Mouse (Mus musculus) brain, embryonic 18.5 days (tissue): ENCODE results near the gene Stk11.

Experiments used
- DNase-seq: peaks from one replicate; pipeline ENCODE4 v3.0.0-alpha.2; 2012; ENCODE audit warnings: low read depth, low spot score

The Stk11 gene

DNA sequence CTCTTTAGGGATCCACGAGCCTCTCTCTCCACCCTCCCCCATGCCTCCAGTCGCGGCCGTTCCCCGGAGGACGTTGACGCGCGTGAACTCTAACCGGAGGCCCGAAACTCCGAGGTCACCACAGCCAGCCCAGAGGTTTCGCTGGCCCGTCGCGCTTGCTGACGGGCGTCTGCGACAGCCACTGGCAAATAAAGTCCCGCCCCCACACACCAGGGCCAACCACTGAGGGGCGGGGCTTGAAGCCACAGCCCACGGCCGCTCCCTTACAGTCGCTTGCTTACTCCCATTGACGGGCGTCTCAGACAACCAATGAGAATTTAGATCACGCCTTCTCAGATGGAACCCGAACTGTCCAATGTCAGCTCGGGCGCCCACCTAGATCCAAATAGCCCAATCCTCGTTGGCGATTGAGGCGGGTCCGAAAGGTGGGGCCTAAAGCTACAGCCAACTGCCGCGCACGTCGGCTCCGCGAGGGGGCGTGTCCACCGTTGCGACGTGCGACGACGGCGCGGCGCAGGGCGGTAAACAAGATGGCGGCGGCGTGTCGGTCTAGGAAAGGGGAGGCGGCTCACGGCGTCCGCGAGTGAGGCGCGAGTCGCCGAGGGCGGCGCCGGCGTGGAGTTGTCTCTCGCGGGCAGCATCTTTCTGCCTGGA, at the start of gene Stk11:
Gene Stk11, plus strand, starts transcription at position 514 of the 654 bp plus-strand sequence.
- peak; percentile 100 for DNase-seq

DNA sequence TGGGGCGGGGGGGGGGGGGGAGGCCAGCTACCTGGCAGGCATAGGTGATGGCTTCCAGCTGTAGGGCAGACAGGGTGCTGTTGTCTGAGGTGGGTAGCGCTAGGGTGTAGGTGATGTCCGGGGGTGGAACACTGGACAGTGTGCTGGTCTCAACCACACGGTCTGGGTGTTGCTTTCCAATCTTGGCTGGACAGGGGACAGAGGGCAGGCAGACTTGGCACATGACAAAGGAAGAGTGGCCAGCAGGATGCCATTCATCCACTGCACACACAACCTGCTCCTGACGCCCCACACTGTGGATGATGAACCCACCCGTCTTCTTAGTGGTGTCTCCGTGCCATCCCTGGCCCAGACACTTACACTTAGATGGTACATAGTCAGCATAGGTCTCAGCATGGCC, 46.4 kb upstream of the Stk11 start:
- DNase-seq: no peak

DNA sequence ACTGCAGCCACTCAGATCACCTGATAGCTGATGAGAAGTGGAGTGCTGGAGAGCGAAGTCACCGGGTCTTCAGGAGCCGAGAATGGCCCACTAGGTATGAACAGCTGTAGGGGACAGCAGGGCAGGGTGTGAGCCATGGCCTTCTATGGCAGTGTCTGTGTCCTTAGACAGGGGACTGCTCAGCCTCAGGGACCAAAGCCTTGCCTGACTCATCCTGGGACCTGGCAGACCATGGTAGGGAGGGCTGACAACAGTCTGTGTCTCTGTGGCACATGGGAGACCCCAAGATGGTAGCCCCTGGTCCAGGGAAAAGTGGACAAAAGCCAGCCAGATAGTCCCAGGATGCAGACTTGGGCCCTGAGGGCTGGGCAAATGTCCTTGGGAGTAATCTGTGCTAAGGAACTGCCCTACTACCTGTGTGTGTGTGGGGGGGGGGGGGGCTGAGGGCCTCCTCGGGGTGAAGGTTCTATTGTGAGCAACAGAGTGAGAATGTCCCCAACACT, 45.6 kb upstream of the Stk11 start:
- DNase-seq: no peak

DNA sequence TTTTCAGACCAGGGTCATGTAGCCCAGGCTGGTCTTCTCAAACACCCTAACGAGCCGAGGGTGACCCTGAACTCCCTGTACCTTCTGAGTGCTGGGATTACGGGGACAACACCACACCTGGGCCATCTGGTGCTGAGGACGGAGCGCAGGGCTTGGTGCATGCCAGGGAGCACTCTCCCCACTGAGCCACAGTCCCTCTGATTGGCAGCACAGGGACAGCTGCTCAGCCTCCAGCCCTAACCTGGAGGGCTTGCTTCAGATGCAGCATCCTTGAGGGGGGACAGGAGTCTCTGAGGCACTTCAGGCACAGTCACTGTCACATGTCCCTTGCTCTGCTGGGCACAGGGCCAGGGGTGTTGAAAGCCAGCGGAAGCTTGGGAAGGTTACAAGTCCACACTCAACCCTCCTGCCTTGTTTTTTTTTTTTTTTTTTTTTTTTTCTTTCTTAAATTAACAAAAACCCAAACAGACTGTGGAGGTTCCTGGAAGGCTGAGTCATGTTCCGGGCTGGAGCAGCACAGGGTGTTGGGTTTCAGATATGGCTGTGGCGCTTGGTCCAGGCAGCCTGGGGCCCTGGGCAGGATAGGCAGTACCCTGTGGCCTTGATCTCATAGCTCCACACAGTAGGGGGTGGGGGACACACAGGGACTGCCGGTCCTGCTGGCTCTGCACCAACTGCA, 44.6 kb upstream of the Stk11 start:
- no peak for DNase-seq

DNA sequence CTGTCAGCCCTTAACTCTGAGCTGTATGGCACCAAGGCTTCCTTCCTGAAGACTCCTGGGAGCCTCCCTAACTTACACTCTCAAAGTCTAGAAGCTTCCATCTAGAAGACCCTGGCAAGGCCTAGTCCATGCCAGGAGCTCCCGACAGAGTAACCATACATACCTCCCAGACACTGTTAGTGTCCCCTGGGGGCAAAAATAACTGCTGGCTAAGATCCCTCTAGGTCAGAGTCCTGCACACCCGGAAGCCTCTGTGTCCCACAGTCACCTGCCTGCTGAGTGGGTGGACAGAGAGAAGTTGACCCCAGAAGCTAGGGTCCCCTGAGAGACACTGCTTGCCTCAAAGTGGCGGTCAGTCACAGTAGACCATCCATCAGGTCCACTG, 44.1 kb upstream of the Stk11 start:
- DNase-seq: no peak

DNA sequence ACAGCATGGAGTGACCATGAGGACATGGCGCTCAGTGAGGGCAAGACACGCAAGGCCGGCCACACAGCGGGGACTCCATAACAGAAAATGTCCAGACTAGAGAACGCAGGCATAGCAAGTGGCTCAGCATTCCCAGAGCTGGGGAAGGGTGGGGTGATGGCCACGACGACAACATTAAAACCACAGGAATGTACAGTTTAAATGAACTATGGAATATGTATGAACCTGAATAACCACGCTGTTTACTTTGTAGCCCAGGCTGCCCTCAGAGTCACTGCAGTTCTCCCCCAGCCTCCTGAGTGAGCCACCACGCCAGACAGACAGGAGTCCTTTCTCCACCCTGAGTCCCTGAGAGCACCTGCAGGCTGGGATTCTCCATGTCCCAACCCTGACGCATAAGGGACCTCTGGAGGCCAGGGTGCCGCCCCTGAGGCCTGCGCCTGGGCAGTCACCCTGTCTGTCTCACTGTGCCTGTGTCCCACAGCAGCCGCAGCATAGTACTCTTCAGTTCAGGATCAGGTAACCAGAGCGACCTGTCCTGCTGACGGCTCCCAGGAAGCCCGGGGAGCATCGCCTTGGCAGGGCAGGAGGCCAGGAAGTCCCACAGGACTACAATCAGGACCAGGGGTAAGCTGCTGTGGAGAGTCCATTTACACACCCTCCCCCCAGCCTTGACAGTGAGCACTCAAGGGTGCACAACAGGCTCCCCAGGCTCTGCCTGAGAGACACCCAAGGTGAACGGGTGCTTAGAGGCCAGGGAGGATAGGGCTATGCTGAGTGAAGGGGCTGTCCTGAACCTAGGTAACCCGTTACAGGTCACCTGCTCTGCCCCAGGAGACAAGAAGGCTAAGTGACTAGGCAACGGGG, 42.7 kb upstream of the Stk11 start:
- DNase-seq: no peak

DNA sequence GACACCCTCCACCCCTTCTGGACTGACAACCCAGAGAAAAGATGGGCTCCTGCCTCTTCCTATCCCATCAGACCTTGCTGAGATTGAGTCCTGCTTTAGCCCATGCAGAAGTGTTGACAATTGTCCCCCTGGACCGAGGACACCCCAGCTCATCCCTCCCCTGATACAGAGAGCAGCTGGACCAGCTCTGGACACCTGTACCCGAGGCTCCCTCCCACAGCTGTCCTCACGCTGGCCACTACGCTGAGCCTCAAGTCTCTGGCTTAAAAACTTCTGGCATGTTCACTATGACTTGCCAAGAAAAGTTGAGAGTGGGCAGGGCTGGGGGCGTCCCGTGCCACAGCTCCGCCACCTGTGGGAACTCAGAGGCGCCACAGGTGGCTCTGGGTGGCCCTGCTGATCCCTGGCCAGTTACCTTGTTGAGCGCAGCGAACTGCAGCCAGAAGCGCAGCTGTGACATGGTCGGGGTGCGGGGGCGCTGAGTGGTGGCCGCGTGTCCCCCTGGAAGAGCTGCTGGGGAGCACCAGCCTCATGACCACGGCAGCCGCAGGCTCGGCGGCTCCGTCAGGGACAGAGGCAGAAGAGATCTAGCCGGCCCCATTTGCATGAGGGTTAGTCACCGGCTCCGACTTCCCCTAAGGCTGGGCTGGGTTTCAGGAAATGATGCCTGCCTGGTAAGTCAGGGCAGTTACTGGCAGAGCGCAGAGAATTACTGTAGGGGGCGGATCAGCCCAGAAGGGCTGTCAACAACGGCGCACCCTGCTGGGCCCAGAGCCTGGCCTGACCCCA, 40.6 kb upstream of the Stk11 start:
- DNase-seq: no peak

DNA sequence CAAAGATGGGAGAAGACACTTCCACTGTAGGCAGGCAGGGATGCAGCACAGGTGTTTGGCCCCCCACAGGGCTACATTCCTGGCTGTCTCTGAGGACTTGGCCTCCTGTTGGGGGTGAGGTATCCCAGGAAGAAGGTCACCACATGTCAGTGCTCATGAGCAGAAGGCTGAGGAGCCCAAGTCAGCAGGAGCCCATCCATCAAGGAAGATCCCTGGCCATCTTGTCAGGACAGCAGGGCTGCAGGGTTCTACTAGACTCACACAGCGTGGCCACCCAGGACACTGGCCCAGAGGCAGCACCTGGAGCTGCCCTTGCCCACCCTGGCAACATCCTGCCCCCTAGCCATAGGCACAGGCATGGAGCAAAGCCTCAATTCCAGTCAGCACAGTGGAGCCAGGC, 39.7 kb upstream of the Stk11 start:
- no peak for DNase-seq

DNA sequence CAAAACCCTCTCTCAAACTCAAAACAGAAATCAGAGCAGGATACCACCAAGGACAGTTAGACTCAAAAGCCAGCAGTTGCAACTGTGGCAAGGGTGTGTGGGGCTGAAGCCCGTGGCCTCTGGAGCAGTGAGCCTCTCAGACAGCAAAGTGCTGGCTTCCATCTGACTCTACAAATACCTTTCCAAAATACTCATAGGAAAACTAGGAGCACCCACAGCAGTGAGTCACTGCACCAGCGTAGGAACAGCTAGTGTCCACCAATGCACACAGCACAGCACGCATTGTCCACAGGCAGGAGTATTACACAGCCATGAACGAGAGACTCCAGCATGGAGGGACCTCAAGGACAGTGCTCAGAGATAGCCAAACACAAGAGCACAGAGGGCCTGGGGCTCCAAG, 39.2 kb upstream of the Stk11 start:
- DNase-seq: no peak

DNA sequence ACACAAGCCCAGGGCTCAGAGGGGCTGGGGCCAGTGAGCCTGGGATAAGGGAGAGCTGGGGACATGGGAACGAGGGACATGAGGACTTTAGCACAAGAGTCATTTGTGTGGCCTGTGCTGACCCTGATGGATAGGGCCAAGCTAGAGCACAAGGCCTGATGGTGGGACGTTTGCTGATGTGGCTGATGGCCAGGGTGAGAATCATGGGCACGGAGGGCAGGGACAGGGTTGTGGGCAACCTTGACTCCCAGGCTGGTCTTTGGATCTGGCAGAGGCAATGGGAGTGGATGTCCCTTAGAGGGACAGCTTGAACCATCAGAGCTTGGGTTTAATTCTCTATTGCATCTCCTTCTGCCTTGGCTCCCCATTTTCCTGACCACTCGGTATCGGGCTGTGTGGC, 38.3 kb upstream of the Stk11 start:
- DNase-seq: no peak

DNA sequence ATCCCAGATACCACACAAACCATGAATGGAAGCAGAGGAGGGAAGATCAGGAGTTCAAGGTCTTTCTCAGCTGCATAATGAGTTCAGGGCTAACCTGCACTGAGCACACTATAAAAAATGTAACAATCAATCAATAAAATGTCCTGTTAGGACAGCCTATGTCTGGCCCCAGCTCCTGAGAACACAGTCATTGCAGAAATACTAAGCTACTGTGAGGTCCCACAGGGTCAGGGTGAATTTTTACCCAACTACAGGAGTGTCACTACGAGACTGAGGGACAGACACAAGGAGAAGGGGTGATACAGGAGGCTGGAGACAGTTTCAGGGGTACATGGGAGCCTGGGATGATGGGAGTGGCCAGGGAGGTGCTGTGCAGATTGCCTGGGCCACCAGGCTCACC, 37.2 kb upstream of the Stk11 start:
- no peak for DNase-seq

DNA sequence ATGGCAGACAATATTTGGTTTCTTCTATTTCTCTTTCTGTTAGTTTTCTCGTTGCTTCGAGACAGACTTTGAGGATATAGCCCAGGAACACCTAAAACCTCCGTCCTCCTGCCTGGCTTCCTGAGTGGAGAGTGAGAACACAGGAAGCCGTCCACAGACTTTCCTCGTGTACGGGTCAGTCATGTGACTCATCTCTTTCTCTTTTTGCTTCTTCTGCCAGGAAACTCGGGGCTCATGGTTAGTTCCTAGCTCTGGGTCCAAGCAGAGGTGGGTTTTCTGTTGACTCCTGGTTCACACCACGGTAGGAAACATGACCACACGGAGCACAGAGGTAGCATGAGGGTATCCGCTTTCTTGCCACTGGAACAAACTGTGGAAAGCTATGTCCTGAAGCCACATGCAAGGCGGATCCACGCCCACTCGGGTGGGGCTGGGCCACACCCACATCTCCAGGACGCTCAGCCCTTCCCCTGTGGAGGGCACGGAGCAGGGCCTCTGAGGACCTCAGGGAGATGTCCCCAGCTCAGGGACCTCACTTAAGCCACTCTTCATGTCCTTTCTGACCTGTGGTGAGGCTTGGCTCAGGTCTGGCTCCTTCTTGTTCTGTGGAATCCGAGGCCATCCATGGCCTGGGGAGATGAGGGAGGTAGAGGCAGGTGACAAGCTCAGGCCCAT, 35.1 kb upstream of the Stk11 start:
- no peak for DNase-seq

DNA sequence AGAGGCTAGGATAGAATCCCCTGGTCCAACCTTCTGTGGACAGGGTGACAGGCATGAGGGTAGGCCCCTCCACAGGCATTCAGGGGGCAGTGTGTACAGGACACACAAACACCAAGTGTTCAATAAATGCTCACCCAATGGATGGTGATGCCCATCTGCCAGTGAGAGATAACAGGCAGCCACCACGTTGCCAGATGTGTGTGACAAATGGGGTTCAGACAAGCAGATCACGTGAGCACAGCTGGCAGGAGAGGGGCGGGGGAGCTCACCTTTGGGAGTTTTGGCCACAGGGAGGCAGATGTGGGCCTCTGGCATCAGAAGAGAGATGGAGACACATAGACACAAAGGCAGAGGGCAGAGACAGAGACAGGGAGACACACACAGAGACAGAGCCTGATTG, 34.5 kb upstream of the Stk11 start:
- no peak for DNase-seq

DNA sequence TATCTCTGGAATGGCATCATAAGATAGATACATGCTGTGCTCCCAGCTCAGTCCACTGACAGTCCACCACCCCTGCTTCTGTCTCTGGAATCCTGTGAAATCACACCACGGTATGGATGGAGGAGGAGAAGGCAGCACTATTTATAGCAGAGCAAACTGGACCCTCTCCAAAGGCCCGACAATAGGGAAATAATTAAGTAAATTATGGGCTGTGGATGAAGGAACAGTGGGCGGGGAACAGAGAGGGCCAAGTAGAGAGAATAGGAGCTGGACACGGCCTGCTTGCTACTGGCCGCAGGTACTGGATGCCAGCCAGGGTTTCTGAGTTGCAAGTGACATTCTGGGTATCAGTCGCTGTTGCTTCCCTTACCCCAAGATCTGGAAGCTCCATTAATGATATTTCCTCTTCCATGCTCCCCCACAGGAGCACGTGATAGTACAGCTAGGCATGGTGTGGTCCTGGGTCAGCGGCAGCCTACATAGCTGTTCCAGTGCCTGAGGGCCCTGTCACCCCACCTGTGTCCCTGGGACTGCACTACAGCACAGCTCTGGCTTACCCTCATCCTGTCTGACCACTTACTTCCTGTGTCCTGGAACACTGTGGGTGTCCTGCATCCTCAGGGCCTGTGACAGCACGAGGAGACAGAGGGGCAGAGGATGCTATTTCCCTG, 30.7 kb upstream of the Stk11 start:
- DNase-seq: no peak

DNA sequence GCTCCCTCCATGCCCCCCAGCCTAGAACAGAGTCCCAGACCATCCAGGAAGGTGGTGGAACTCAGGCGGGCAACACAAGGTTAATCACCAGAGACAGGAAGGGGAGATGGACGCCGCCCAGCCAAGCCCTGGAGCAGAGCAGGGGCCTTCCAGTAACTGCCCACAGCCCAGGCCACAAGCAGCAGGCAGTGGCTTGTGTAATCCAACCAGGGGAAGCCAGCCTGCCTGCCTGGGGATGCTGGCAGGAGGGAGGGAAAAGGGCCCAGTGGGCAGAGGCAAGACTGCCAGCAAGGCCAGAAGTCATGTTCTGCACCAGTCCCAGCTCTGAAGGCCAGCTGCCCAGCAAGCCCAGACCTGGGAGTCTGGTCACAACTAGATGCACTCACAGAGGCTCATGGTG, 28.8 kb upstream of the Stk11 start:
- DNase-seq: no peak

DNA sequence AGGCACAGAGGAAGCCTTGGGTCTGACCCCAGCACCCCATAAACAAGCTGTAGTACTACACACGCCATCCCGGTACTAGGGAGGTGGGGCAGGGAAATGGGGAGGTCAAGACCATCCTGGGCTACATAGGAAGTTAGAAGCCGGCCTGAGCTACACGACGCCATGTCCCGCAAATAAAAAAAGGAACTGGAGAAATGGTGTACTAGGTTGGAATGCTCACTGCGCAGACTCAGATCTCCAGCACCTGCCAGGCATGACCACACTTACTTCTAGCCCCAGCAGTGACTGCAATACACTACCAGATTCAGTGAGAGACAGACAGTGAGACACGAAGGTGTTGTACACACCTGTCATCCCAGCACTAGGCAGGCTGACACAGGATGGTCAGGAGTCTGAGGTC, 28.1 kb upstream of the Stk11 start:
- DNase-seq: no peak

DNA sequence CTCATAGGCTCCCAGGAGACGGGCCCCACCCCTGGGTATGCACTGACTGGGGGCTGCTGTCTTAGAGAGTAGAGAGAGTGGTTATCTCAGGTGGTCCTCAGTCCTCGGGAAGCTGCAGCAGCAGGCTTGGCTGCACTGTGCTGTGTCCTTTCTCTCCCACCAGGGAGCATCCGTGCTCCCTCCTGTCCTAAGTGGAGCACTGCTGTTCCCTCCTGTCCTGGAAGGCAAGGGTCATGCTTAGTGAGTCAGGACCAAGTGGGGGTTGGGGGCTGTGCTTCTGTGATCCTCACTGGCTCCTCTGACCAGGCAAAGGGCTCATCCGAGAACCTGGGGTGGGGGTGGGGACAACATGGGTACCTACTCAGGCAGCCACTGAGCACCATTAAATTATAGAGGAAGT, 26.5 kb upstream of the Stk11 start:
- DNase-seq: no peak

DNA sequence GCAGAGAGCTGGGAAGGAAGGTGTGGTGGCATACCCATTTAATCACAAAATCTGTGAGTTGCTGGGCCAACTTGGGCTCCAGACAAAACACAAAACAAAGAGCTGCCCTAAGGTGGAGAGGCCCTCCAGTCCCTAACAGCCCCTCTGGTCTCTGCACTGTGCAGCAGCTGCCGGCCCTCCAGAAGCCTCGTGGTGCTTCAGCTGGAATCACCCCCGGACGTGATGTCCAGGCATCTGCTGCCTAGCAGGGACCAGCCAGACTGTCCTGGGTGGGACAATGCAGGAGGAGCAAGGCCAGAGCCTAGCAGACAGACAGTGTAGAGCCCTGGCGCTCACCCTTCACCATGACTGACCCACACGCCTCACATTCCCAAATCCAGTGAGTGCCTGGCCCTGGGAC, 24.1 kb upstream of the Stk11 start:
- DNase-seq: no peak

DNA sequence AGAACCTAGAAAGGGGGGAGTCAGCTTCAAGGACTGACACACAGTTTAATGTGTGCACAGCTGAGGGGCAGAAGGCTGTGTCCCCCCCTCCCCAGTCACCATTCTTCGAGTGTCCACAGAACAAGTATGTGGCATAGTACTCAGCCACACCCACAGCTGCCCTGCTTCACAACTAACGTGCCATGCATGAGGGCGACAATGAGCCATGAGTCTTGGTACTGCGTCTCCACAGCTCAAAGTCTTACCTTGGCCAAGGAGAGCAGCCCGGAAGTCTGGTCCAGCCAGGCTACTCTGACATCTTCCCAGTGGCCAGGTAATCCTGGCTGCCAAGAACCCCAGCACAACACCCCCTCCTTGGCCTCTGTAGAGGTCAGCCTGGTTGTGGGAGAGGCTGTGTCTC, 22.9 kb upstream of the Stk11 start:
- no peak for DNase-seq

DNA sequence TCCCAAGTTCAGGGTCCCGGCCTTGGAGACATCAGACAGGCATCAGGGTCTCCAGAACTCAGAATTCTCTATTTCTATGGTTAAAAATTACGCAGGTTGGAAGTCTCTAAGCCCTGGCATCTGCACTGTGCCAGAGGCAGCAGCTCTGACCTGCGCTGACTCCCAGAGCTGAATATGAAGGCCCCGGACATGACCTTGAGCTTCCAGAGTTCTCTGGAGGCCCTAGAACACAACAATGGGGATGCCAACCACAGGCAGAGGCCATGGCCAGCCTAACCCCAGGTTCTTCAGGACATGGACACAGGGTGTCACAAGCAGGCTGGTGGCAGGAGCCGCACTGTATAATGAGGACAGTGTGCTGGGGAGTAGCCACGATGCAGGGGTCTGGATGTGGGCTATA, 21.5 kb upstream of the Stk11 start:
- DNase-seq: no peak

DNA sequence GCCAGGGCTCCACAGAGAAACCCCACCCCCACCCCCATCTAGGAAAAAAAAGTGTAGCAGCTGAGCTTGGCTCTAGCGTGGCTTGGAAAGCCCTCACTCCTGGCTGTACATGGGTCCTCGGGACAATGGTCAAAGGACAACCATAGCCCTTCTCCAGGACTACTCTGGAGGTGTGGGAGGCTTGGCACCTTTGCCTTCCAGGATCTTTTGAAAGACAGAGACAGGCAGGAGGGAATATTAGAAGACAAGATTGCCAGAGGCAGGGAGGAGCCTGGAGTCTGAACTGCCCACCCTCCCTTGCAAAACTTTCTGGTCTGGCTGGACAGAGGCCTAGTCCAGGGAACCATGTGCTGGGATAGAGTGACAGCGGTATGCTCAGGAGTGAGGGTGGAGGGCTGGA, 20.9 kb upstream of the Stk11 start:
- DNase-seq: no peak
